Mouse (Mus musculus) NIH3T3 (cell line): ENCODE results near the gene Gpr180.
"Not testable (repeated sequence)": the region's sequence is repeated elsewhere in the genome, so short reads cannot be mapped to it uniquely, and the experiment has no call there.

Experiments
- DNase-seq: peaks from one replicate; pipeline ENCODE4 v3.0.0-alpha.2; 2012; ENCODE audit warnings: low read depth

Gpr180 gene

DNA sequence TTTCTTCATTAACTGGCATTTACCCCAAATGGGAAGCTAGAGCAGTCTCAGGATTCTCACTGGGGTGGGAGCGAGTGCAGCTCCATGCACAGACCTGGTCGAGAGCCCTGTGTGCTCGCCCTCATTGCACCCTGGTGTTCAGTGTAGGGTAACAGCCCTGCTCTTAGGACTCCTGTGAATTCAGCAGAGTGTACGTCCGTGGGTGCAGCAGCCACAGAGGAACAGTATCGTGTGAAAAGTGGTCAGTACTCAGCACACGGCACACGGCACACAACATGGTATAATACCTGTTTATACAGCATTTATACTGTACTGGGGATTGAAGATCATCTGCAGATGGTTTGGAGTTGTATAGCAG lies 15.3 kb downstream of the Gpr180 start:
- no peak for DNase-seq

DNA sequence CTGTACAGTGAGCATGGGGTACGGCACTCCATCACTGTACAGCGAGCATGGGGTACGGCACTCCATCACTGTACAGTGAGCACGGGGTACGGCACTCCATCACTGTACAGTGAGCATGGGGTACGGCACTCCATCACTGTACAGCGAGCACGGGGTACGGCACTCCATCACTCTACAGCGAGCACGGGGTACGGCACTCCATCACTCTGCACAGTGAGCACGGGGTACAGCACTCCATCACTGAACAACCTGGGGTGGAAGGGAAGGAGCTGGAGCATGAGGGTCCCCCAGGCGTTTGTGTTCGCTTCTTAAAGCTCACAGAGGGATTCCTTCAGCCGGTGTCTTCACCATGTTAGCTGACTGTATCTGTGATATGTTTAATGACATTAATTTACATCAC lies 19.1 kb downstream of the Gpr180 start:
- not testable (repeated sequence) for DNase-seq

- DNase-seq: no peak
Observed at GRCm38 (mm10) chr14:118156740-118157139, 19.8 kb downstream of the Gpr180 start.

DNA sequence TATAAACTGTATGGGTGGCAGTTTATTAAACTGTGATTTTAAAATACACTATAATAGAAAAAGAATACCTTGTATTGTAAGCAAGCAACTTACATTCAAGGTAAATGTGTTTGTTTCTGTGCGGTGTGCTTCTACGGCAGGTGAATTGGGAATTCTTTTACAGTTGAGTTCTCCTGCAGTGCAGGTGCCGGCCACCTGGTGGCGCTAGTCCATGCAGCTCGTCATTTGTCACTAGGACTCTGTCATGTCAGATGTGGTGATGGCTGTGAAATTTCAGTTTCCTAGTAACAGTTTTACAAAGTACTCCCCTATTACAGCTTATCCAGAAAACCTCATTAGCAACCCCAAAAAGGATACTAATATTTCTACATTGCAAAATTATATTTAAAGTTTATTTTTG lies 20.2 kb downstream of the Gpr180 start:
- DNase-seq: peak; percentile 50

GRCm38 (mm10) chr14:118161751-118162150 lies 24.8 kb downstream of the Gpr180 start:
- no peak for DNase-seq

- DNase-seq: no peak
Observed at GRCm38 (mm10) chr14:118162640-118163039, 25.7 kb downstream of the Gpr180 start.

- DNase-seq: no peak
Observed at GRCm38 (mm10) chr14:118168776-118169175, 31.8 kb downstream of the Gpr180 start.

DNA sequence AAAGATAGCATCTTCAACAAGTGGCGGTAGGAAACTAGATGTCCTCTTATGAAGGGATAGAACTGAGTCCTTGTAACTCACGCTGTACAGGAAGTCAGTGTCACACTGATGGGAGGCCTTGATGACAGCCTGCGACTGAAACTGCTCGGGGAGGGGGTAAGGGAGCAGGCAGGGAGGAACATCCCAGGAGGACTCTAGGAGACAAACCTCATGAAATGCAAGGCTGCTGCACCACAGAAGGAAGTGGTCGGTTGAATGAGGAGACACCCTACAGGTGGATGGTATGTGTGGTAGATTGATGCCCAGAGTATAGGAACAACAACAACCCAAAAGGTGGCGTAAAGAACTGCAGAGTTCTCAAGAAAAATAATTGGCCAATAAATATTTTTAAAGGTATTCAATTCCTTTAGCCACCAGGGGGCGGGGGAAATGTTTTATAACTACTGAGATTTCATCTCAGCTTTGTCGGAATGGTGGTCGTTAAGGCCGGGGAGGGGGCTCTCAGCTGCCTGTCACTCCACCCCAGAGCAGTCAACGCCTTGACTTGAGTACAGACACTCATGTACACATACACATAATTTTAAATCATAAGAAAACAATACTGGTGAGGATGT lies 36.7 kb downstream of the Gpr180 start:
- peak; percentile 24 for DNase-seq

- DNase-seq: no peak
Observed at GRCm38 (mm10) chr14:118175071-118175693, 38.2 kb downstream of the Gpr180 start.

GRCm38 (mm10) chr14:118175694-118176085 lies 38.7 kb downstream of the Gpr180 start:
- DNase-seq: no peak

DNA sequence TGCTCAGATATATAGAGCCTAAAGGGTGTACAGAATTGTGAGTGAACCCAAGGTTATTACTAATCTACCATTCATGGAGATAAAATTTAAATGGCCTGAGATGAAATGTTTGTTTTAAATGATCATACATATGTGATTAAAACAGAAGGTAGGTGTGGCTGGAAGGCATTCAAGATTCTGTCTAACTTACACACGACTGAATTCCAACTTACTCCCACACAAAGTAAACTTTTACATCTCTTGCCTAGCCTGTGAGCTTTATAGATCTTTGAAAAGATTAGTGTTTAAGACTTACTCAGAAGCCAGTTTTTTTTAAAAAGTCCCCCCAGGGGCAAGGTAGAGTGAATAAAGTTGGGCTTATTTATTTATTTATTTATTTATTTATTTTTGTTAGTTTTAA lies 42.3 kb downstream of the Gpr180 start:
- DNase-seq: no peak

DNA sequence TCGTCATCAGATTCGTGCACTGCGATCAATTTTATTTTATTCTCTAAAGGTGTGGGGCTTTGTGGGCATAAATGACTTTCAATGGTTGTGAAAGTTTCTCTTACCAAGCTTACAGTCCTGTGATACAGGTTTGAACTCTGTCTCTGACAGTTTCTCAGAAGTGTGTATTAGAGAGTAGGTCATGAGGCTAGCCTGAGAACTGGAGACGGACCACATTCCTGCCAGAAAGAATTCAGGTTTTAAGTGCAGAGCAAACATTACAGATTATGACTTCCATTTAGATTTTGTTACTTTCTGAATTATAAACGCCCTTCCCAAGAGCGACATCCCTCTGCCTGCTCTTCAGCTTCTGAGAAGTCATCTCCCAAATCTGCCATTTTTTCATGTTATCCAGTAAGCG lies 42.7 kb downstream of the Gpr180 start:
- DNase-seq: peak; percentile 4

DNA sequence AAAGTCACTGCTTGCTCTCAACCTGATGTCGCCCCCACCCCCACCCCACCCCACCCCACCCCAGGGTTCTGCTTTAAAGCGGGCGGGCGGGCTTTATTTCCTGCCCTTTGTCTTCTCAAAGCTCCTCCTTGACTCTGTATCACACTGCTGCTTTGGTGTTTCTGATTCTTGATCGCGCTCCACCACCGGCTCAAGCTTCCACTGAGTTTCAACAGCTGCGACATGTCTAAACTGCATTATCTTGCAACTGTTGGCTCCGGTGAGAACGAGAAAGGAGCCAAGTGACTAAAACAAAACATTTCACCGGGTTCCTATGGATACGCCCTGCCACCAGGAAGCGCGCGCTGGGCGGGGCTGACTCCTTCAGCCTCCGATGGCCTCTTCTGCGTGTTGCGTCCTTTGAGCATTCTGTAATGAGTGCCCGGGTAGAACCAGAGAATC lies 43.2 kb downstream of the Gpr180 start:
- peak; percentile 17 for DNase-seq

DNA sequence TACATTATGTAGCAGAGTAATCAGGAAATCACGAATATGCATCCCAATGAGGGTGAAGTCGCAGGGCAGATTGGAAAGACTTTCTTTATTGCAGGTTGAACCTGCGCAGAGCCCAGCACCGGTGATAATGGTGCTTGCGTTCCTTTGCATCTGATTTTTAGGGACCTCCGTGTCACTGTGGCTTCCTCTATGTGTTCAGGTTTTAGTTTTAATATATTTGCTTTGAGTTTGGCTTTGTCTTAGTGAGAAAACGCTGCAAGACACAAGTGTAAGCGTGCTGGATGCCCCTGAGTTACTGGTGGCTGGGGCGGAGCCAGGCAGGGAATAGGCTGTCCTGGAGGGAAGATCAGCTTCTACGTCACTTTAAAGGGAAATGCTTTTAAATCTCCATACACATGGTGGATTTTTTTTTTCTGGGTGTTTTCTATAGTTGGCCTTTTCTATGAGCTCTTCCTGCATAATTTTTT lies 43.8 kb downstream of the Gpr180 start:
- no peak for DNase-seq

DNA sequence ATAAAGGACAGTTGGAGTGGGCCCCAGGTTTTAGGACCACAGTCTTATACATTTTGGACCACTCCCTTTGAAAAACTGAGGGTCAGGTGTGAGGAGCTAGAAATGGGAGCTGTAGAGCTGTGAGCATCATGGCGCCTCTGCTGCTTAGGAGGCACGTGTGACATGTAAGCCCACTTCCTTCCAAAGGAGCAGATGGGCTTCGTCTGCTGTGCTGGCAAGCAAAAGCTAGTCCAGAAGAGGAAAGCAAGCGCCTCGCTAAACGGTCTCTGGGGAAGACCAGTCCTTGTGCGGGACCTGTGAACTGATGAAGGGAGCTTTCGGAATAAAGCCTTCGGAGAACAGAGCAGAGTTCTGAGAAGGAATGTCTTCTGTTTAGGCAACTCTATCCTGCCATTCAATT lies 54.5 kb downstream of the Gpr180 start:
- no peak for DNase-seq

GRCm38 (mm10) chr14:118193001-118193628 lies 56.2 kb downstream of the Gpr180 start:
- no peak for DNase-seq

DNA sequence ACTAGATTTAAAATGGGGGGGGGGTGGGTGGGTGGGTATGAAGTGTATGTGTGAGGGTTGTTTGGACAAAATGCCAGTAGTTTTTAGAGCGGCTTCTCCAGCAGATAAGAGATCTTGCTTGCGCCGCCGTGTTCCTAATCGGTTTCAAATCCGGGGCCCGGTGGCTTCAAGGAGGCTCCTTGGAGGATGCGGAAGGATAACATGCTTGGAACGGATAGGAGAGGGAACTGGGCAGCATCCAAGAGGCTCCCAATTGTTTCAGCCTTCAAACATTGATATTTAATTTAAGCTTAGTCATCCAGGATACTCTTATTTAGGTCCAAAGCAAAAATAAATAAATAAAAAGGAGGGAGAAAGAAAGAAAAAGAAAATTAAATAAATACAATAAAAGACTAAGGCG lies 56.7 kb downstream of the Gpr180 start:
- no peak for DNase-seq

DNA sequence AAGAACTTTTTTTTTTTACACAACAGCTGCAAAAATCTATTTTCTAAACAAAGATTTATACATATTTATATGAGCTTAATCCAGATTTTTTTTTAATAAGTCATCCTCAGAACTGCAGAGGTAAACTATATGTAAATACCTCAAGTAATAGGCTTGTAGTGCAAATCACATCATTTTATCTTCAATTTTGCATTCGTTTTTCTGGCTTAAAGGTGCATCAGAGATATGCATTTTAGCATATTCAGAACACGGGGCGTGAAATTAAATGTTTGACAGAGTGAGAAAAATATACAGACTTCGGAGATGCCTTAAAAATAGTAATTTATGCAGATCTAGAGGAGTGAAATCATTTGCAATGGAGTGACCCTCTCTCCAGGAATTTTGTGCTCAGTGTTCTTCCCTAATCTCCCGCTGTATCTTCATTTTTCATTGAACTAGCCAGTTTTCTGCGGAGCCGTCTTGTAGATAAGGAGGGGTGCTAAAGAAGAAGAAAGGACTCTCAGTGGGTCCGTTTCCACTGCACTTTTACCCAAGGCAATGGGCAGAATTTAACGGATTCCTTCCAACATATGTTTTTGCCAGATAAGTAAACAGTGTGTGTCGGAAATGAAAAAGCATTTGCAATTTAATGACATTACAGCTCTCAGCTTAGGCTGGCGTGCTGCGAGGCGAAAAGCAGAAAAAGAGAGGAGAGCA lies 57.4 kb downstream of the Gpr180 start:
- no peak for DNase-seq

- no peak for DNase-seq
Observed at GRCm38 (mm10) chr14:118197063-118197462, 60.1 kb downstream of the Gpr180 start.

GRCm38 (mm10) chr14:118200731-118201130 lies 63.8 kb downstream of the Gpr180 start:
- DNase-seq: no peak

DNA sequence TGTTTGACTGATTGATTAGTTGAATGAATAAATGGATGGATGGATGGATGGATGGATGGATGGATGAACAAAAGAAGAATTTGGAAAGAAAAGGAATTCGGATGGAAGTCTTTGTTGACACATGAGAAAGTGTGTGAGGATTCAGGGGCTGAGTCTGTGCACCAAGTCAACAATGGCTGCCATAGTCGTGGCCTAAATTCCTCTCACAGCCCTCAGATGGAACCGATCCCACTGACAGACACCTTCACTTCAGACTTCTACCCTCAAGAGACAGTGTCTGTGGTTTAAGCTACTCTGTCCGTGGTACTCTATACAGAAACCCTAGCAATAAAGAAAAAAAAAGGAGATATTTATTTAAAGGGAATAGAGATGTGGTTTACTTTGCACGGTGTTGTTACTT lies 65.0 kb downstream of the Gpr180 start:
- no peak for DNase-seq

GRCm38 (mm10) chr14:118203031-118203430 lies 66.1 kb downstream of the Gpr180 start:
- no peak for DNase-seq

DNA sequence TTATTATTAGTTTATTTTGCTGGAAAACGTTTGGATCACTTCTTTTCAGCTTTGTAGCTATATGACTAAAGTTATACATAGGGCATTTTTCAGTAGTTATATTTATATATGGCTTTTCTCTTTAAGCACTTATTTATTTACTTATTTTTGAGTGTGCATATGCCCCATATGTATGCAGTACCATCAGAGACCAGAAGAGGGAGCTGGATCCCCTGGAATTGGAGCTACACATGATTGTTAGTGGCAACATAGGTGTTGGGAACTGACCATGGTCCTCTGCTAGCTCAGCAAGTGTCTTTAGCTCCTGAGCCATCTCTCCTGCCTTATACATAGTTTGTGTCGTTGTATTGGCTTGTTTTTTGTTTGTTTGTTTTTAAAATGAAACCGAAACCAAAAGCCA lies 70.4 kb downstream of the Gpr180 start:
- peak; percentile 41 for DNase-seq
